Mouse (Mus musculus) heart, embryonic 10.5 days (tissue): Measurements from ENCODE around the gene Sod1. TPM values are rescaled to one million over a fixed set of nuclear protein-coding genes. Genes with fewer than 3 reads are reported as not detected.

Experiments
- DNase-seq: peaks from one replicate; pipeline ENCODE4 v3.0.0-alpha.2; 2017; ENCODE audit warnings: low spot score
- H3K27ac ChIP-seq: fragments of 300-500 bp; sonication (generic); 2 replicates; pipeline ENCODE4 v1.5.1; 2016; ENCODE audit warnings: mild to moderate bottlenecking
- H3K27me3 ChIP-seq: fragments of 300-500 bp; sonication (generic); 2 replicates; pipeline ENCODE4 v1.6.1; 2016; ENCODE audit warnings: mild to moderate bottlenecking; ENCODE audit not compliant: poor library complexity, insufficient read depth, severe bottlenecking
- H3K36me3 ChIP-seq: fragments of 300-500 bp; sonication (generic); 2 replicates; pipeline ENCODE4 v1.6.1; 2016; ENCODE audit warnings: mild to moderate bottlenecking, moderate library complexity
- H3K4me1 ChIP-seq: fragments of 300-500 bp; sonication (generic); 2 replicates; pipeline ENCODE4 v1.6.1; 2016; ENCODE audit warnings: mild to moderate bottlenecking
- H3K4me3 ChIP-seq: fragments of 300-500 bp; sonication (generic); 2 replicates; pipeline ENCODE4 v1.5.1; 2016; ENCODE audit warnings: mild to moderate bottlenecking, moderate library complexity
- H3K9me3 ChIP-seq: fragments of 300-500 bp; sonication (generic); 2 replicates; pipeline ENCODE4 v1.6.1; 2016; ENCODE audit warnings: mild to moderate bottlenecking, moderate library complexity
- WGBS: fragments of 180-500 bp; shearing (Covaris S2); methylation state at CpG from one replicate; pipeline ENCODE4 v1.1.7; 2016; 5-methylcytosine and 5-hydroxymethylcytosine counted together
- polyA plus RNA-seq: library from polyadenylated mRNA; unstranded; fragments of >200 nt; fragmentation: Nextera tagmentation; extraction: Ambion mirVana; gene quantifications from 2 replicates; pipeline ENCODE4 v1.2.1, GENCODE M21; 2016

Gene Sod1
- polyA plus RNA-seq: 1,054 and 1,279 TPM in 2 replicates

DNA sequence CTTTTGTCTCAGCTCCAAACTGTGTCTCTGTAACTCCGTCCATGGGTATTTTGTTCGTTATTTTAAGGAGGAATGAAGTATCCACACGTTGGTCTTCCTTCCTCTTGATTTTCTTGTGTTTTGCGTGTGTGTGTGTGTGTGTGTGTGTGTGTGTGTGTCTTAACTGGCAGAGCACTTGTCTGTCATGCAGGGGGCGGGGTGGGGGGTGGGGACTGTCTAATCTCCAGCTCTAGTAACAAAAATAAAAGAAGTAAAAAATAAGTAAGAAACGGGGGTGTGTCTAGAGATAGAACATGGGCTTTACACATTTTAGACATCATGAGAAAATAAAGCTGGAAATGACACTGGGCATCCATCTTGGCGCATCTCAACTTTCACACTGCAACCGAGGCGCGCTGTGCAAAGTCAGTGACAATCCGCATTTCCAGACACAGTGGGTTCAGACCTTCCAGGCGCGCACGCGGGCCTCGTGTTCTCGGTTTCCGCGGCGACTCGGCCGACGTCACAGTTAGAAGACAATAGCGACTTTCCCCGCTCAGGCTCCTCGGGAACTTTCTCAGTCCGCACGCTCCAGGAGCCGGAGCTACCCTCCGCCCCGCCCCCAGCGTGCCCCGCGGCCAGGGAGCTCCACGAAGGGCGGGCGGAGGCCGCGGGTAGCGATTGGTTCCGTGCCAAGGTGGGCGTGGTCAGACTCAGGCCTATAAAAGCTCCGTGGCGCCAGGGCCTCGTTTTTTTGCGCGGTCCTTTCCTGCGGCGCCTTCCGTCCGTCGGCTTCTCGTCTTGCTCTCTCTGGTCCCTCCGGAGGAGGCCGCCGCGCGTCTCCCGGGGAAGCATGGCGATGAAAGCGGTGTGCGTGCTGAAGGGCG is at the start of gene Sod1:
TSS of gene Sod1 (plus strand) at position 729 of the 866 bp plus-strand sequence.
- 2% methylated on average over 58 of the region's 63 CpGs for WGBS
- no peaks in the 10 kb centered on the region for H3K9me3 ChIP-seq
- no peaks in the 10 kb centered on the region for H3K27me3 ChIP-seq
- H3K36me3 ChIP-seq: peaks cover 21% of the 10 kb centered on the region
- H3K4me1 ChIP-seq: peaks cover 24% of the 10 kb centered on the region
- peak within 1 kb of the TSS; percentile 91 for H3K4me3 ChIP-seq
- DNase-seq: peak; percentile 98
- peak within 1 kb of the TSS; percentile 97 for H3K27ac ChIP-seq

DNA sequence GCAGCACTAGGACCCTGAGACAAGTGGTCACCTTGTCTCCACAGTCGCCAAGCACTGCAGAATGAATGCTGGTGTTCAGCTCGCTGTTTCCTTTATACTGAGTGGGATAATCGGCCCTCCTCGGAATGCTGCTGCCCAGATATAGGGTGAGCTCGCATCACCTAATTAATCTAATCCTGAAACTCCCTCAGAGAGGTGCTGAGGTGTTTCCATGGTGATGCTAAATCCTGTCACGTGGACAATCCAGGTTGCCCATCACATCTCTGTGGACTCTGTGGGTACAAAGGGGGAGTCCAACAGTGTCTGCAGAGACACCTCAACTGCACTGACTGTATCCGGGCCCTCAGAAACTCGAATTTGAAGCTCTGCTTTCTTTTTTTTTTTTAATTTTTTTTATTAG is 49.1 kb upstream of the Sod1 start:
- 64% methylated on average over 8 of the region's 8 CpGs for WGBS
- H3K9me3 ChIP-seq: no peaks in the 10 kb centered on the region
- DNase-seq: no peak

GRCm38 (mm10) chr16:90176472-90176871 is 44.1 kb upstream of the Sod1 start:
- no peak overlapping the region for H3K27ac ChIP-seq
- no peaks in the 10 kb centered on the region for H3K36me3 ChIP-seq
- 56% methylated on average over 10 of the region's 10 CpGs for WGBS
- no peaks in the 10 kb centered on the region for H3K4me1 ChIP-seq
- no peak overlapping the region for H3K4me3 ChIP-seq
- no peaks in the 10 kb centered on the region for H3K9me3 ChIP-seq
- no peaks in the 10 kb centered on the region for H3K27me3 ChIP-seq
- DNase-seq: no peak

More for the DNA sequence above, 49.1 kb upstream of the Sod1 start:
- H3K27ac ChIP-seq: no peak overlapping the region
- no peak overlapping the region for H3K4me3 ChIP-seq
- no peaks in the 10 kb centered on the region for H3K36me3 ChIP-seq
- H3K4me1 ChIP-seq: peaks cover 5% of the 10 kb centered on the region; the same call in 1 of the 2 replicates
- H3K27me3 ChIP-seq: no peaks in the 10 kb centered on the region

DNA sequence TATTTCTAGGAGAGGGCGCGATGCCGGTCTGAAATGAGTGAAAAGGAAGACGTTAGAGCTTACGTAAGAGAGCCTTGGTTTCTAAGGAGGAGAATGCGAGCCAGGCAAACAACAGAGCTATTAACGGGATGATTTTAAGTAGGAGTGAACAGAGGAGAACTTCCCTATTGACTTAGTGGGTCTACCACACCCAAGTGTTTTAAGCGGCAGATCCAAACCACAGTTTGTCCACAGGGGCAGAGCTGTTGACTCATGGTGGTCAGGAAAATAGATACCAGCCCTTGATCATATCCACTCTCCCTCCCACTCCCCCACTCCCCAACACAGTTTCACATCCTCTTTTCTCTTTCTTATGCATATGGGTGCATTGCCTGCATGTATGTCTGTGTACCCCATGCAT is 43.1 kb upstream of the Sod1 start:
- no peak for DNase-seq
- H3K4me3 ChIP-seq: no peak overlapping the region
- no peaks in the 10 kb centered on the region for H3K4me1 ChIP-seq
- 73% methylated on average over 8 of the region's 8 CpGs for WGBS
- H3K27ac ChIP-seq: no peak overlapping the region
- no peaks in the 10 kb centered on the region for H3K9me3 ChIP-seq
- H3K36me3 ChIP-seq: no peaks in the 10 kb centered on the region
- no peaks in the 10 kb centered on the region for H3K27me3 ChIP-seq

GRCm38 (mm10) chr16:90178404-90178803 is 42.1 kb upstream of the Sod1 start:
- H3K36me3 ChIP-seq: no peaks in the 10 kb centered on the region
- H3K4me3 ChIP-seq: no peak overlapping the region
- H3K27ac ChIP-seq: no peak overlapping the region
- 87% methylated on average over 3 of the region's 3 CpGs for WGBS
- no peak for DNase-seq
- no peaks in the 10 kb centered on the region for H3K9me3 ChIP-seq
- H3K4me1 ChIP-seq: no peaks in the 10 kb centered on the region
- H3K27me3 ChIP-seq: no peaks in the 10 kb centered on the region

DNA sequence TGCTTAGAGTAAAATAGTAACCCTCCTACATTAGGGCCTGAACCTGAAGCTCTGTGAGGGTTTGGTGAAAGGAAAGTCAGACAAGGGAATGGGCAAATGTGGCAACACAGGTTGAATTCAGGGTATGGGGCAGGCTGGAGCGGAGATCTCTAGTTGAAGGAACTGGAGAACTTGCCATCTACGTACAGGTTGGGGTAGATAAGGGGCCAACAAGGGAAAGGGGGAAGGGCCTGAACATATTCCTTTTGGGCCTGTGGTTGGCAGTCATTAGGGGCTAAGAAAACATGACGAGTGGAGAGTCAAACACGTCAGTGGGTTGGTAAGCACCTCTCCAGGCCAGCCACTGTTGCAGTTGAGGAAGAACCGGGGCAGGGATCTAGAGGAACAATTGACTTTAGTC is 40.7 kb upstream of the Sod1 start:
- no peak overlapping the region for H3K4me3 ChIP-seq
- no peaks in the 10 kb centered on the region for H3K4me1 ChIP-seq
- no peaks in the 10 kb centered on the region for H3K36me3 ChIP-seq
- WGBS: 75% methylated on average over 5 of the region's 5 CpGs
- H3K27ac ChIP-seq: no peak overlapping the region
- DNase-seq: no peak
- H3K27me3 ChIP-seq: no peaks in the 10 kb centered on the region
- H3K9me3 ChIP-seq: no peaks in the 10 kb centered on the region

DNA sequence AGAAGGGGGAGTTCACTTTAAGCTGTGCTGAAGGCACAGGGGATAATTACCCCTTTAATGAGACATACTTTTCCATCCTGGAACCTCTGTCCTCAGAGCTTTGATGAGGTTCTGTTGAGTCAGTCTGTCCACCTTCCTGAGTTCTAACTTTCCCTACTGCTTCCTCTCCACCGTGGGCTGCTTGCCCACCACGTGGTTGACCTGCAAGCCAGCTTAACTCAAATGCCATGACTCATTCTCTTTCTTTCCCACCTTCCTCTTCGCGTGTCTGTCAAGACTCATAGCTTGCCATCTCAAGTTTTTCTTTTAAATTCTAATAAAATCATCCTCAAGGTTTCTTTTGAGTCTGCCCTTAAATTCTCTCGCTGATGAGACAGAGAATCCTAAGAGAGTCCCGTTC is 39.6 kb upstream of the Sod1 start:
- no peak overlapping the region for H3K27ac ChIP-seq
- no peaks in the 10 kb centered on the region for H3K4me1 ChIP-seq
- DNase-seq: no peak
- no peaks in the 10 kb centered on the region for H3K36me3 ChIP-seq
- H3K4me3 ChIP-seq: no peak overlapping the region
- H3K9me3 ChIP-seq: no peaks in the 10 kb centered on the region
- 78% methylated on average over 6 of the region's 6 CpGs for WGBS
- H3K27me3 ChIP-seq: no peaks in the 10 kb centered on the region

- DNase-seq: no peak
- no peaks in the 10 kb centered on the region for H3K4me1 ChIP-seq
- H3K4me3 ChIP-seq: no peak overlapping the region
- no peaks in the 10 kb centered on the region for H3K27me3 ChIP-seq
- H3K27ac ChIP-seq: no peak overlapping the region
- H3K36me3 ChIP-seq: no peaks in the 10 kb centered on the region
- 86% methylated on average over 8 of the region's 8 CpGs for WGBS
- no peaks in the 10 kb centered on the region for H3K9me3 ChIP-seq
These were observed 38.9 kb upstream of the Sod1 start for GRCm38 (mm10) chr16:90181673-90182072.

- no peaks in the 10 kb centered on the region for H3K36me3 ChIP-seq
- no peak overlapping the region for H3K27ac ChIP-seq
- DNase-seq: no peak
- 77% methylated on average over 6 of the region's 6 CpGs for WGBS
- H3K4me1 ChIP-seq: peaks cover 6% of the 10 kb centered on the region
- H3K9me3 ChIP-seq: no peaks in the 10 kb centered on the region
- no peaks in the 10 kb centered on the region for H3K27me3 ChIP-seq
- no peak overlapping the region for H3K4me3 ChIP-seq
These were observed 36.4 kb upstream of the Sod1 start for GRCm38 (mm10) chr16:90184135-90184534.

GRCm38 (mm10) chr16:90185928-90186588 is 34.5 kb upstream of the Sod1 start:
- WGBS: 38% methylated on average over 8 of the region's 8 CpGs
- no peaks in the 10 kb centered on the region for H3K9me3 ChIP-seq
- H3K27me3 ChIP-seq: no peaks in the 10 kb centered on the region
- no peaks in the 10 kb centered on the region for H3K36me3 ChIP-seq
- H3K4me1 ChIP-seq: peaks cover 6% of the 10 kb centered on the region
- H3K4me3 ChIP-seq: no peak overlapping the region
- no peak for DNase-seq
- no peak overlapping the region for H3K27ac ChIP-seq

GRCm38 (mm10) chr16:90187453-90187852 is 33.1 kb upstream of the Sod1 start:
- Histone ChIP-seq H3K27me3 (no peaks in the 10 kb centered on the region), H3K4me1 (peaks cover 6% of the 10 kb centered on the region), H3K4me3 (no peak overlapping the region), H3K36me3 (no peaks in the 10 kb centered on the region), H3K9me3 (no peaks in the 10 kb centered on the region), H3K27ac (no peak overlapping the region)
- WGBS: 27% methylated on average over 13 of the region's 13 CpGs
- DNase-seq: peak; percentile 82

- 71% methylated on average over 6 of the region's 6 CpGs for WGBS
These were observed 29.3 kb upstream of the Sod1 start for GRCm38 (mm10) chr16:90191289-90191688.

DNA sequence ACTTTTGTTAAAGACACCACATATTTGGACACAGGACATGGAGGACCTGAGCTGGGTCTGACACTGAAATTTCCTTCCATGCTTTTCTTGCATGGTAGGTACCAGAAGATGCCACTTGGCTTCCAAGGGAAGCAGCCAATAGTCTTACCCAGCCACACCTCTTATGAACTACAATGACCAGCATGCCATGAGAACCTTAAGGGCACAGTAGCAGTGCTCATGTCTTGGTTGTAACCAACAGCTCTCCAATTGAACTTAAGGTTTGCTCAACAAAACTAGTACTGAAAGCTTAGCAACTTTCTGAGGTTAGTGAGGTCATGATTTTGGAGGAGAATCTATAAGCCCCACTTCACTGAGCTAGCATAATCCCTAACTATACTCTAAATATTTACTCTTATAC is 26.8 kb upstream of the Sod1 start:
- Histone ChIP-seq H3K4me1 (peaks cover 24% of the 10 kb centered on the region), H3K36me3 (no peaks in the 10 kb centered on the region), H3K27ac (no peak overlapping the region), H3K27me3 (no peaks in the 10 kb centered on the region), H3K9me3 (no peaks in the 10 kb centered on the region), H3K4me3 (no peak overlapping the region)
- DNase-seq: no peak

More at GRCm38 (mm10) chr16:90191289-90191688, 29.3 kb upstream of the Sod1 start:
- DNase-seq: no peak
- H3K4me1 ChIP-seq: peaks cover 7% of the 10 kb centered on the region
- H3K27me3 ChIP-seq: no peaks in the 10 kb centered on the region
- H3K36me3 ChIP-seq: no peaks in the 10 kb centered on the region
- no peaks in the 10 kb centered on the region for H3K9me3 ChIP-seq
- no peak overlapping the region for H3K27ac ChIP-seq
- no peak overlapping the region for H3K4me3 ChIP-seq
